Mouse (Mus musculus) kidney, embryonic 16.5 days (tissue): ENCODE data around the gene Foxn3. TPM values are rescaled to one million over a fixed set of nuclear protein-coding genes. Genes with fewer than 3 reads are reported as not detected.

Source experiments
- ATAC-seq: fragments of 200-750 bp; cut with Nextera tagmentation; 2 replicates; pipeline ENCODE4 v1.8.0; 2017; ENCODE audit warnings: moderate TSS enrichment; ENCODE audit not compliant: low FRiP score, low TSS enrichment
- H3K27ac ChIP-seq: fragments of 300-500 bp; sonication (generic); 2 replicates; pipeline ENCODE4 v1.5.1; 2014; ENCODE audit warnings: low read length
- H3K27me3 ChIP-seq: fragments of 300-500 bp; sonication (generic); 2 replicates; pipeline ENCODE4 v1.6.1; 2014; ENCODE audit warnings: low read length, control low read depth, mixed read lengths; ENCODE audit not compliant: insufficient read depth
- H3K36me3 ChIP-seq: fragments of 300-500 bp; sonication (generic); 2 replicates; pipeline ENCODE4 v1.6.1; 2014; ENCODE audit warnings: low read length, control low read depth, mixed read lengths; ENCODE audit not compliant: insufficient read depth
- H3K4me1 ChIP-seq: fragments of 300-500 bp; sonication (generic); 2 replicates; pipeline ENCODE4 v1.6.1; 2014; ENCODE audit warnings: low read length, control low read depth, mixed read lengths; ENCODE audit not compliant: insufficient read depth
- H3K4me2 ChIP-seq: fragments of 300-500 bp; sonication (generic); replicated peaks from 2 replicates; pipeline ENCODE4 v1.6.1; 2014; ENCODE audit warnings: low read depth, low read length
- H3K4me3 ChIP-seq: fragments of 300-500 bp; sonication (generic); 2 replicates; pipeline ENCODE4 v1.5.1; 2014; ENCODE audit warnings: mild to moderate bottlenecking, low read length
- H3K9ac ChIP-seq: fragments of 300-500 bp; sonication (generic); replicated peaks from 2 replicates; pipeline ENCODE4 v1.6.1; 2014; ENCODE audit warnings: low read length
- H3K9me3 ChIP-seq: fragments of 300-500 bp; sonication (generic); 2 replicates; pipeline ENCODE4 v1.6.1; 2016; ENCODE audit warnings: low read length, control low read depth
- WGBS: fragments of 180-500 bp; shearing (Covaris S2); extraction: QIAGEN DNeasy Blood & Tissue Kit; methylation state at CpG from one replicate; pipeline ENCODE4 v1.1.7; 2014; 5-methylcytosine and 5-hydroxymethylcytosine counted together
- polyA plus RNA-seq: library from polyadenylated mRNA; unstranded; fragments of >200 nt; fragmentation: Nextera tagmentation; extraction: Ambion mirVana; gene quantifications from 2 replicates; pipeline ENCODE4 v1.2.1, GENCODE M21; 2015

Foxn3 gene
- polyA plus RNA-seq, 1 experiment from 2014 or later = 54.0 TPM

DNA sequence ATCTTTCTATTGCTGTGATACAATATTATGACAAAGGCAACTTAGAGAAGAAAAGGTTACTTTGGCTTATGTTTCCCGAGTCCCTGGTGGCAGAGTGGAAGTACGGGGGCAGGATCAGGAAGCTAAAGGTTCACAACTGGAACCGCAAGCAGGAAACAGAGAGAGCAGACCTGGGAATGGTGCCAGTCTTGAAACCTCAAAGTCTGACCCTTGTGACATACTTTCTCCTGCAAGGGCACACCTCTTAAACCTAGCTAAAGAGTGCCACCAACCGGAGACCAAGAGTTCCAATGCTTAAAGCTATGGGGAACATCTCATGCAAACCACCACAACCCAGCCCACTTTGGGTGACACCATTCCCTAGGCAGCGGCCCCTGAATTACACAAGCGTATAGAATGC is 414.2 kb downstream of the Foxn3 start:
- Histone ChIP-seq H3K27ac (no peak overlapping the region), H3K4me2 (no peak overlapping the region), H3K4me1 (0 out of 2 replicates have a peak, but pooled peaks cover 3% of the 10 kb centered on the region), H3K27me3 (no peaks in the 10 kb centered on the region), H3K36me3 (no peaks in the 10 kb centered on the region), H3K9me3 (peaks cover 4% of the 10 kb centered on the region; the same call in 1 of the 2 replicates), H3K9ac (no peak overlapping the region), H3K4me3 (no peak overlapping the region)
- no peak for ATAC-seq
- WGBS = 81% methylated on average over 6 of the region's 6 CpGs
